Mouse (Mus musculus): ENCODE measurements at regions not wholly inside any gene's neighbourhood (a gene's known extent, or its start where the extent isn't known, plus 50 kb on each side); places are given as distances from the start of the nearest gene placed in this dataset.

- DNase-seq (ENCODE audit: low read depth, low spot score) = no peak
These were observed 2476.1 kb upstream of the Gm6569 start for GRCm38 (mm10) chr15:71358189-71358790.

GRCm38 (mm10) chr15:71375775-71376174, 2458.6 kb upstream of the Gm6569 start:
- DNase-seq (ENCODE audit: low read depth, low spot score) = peak; percentile 25
